Mouse (Mus musculus) bone marrow, adult 2 months (tissue): ENCODE results near the gene Hist1h4b.
"Not testable (repeated sequence)": the region's sequence is repeated elsewhere in the genome, so short reads cannot be mapped to it uniquely, and the experiment has no call there.

Source experiments
- CTCF ChIP-seq: fragments of 200-500 bp; IDR thresholded peaks from 2 replicates; pipeline ENCODE4 v1.5.1; 2011; ENCODE audit warnings: low read length, control low read depth; ENCODE audit not compliant: control insufficient read depth, insufficient read depth
- POLR2A ChIP-seq: fragments of 200-500 bp; IDR thresholded peaks from 2 replicates; pipeline ENCODE4 v1.6.1; 2011; ENCODE audit warnings: low read depth, mild to moderate bottlenecking, control low read depth, low read length, borderline replicate concordance; ENCODE audit not compliant: control insufficient read depth

GRCm38 (mm10) chr13:23752067-23752741 lies 4.6 kb upstream of the Hist1h4b start, which contains the start of gene Hist1h3b:
- not testable (repeated sequence) for TF ChIP-seq CTCF
- TF ChIP-seq POLR2A = peak; percentile 80; the same call in 1 of the 2 replicates
